ENCODE assay signal across 15 mouse cellular contexts in the genomic region with DNA sequence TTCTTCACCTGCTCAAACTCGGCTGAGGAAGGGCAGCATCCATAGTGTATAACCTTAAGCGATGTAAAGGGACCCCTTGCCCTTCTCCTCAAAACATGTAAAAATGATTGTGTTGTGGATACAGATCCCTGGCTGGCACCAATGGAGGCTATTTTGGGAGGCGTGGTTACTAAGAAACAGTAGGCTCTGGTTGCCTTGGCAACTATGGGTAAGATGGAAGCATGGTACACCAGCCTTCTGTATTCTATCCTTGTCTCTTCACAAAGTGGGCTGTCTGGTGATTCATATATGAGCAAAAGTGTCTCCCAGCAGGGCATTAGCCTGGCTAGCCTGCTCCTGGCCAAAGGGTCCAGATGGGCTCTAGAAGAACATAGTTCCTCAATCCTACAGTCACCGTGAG. TPM values are rescaled to one million over a fixed set of nuclear protein-coding genes. Genes with fewer than 3 reads are reported as not detected.
DNase-seq lines count a peak whose midpoint lies in the region; ATAC-seq and TF ChIP-seq lines count a peak whose summit lies in the region.
"Had no signal": no experiment of that assay in that cellular context is flagged by ENCODE, and none has a peak within 500 bp of the region (broad histone marks: within the 10 kb centered on the region; RNA-seq: fewer than 3 reads in every experiment).

No protein-coding gene starts in this region.

- no peak for TF ChIP-seq CTCF in hindbrain, postnatal 0 days (IDR thresholded peaks at IDR 0.05; ENCODE audit: low read depth)

- H3K9me3 ChIP-seq in hindbrain, postnatal 0 days (ENCODE audit: low read length) = no peaks in the 10 kb centered on the region
- no peaks in the 10 kb centered on the region for H3K9me3 ChIP-seq in hindbrain, embryonic 11.5 days (ENCODE audit: control insufficient read depth, low read length)
- H3K9me3 ChIP-seq: heart, embryonic 13.5 days had no signal

- WGBS in hindbrain, postnatal 0 days = 54% methylated on average over 4 of the region's 4 CpGs
- WGBS in hindbrain, embryonic 11.5 days = 78% methylated on average over 4 of the region's 4 CpGs

- no peaks in the 10 kb centered on the region for H3K36me3 ChIP-seq in hindbrain, postnatal 0 days (ENCODE audit: insufficient read depth, low read length)
- H3K36me3 ChIP-seq in hindbrain, embryonic 11.5 days (ENCODE audit: control insufficient read depth, insufficient read depth, low read length) = no peaks in the 10 kb centered on the region
- H3K36me3 ChIP-seq: heart, embryonic 13.5 days had no signal

- intact Hi-C loops in left cerebral cortex, postnatal 25 days (cut with DNase I) = no loop called here

- DNase-seq in hindbrain, postnatal 0 days (ENCODE audit: low spot score) = peak; percentile 57
- DNase-seq in hindbrain, embryonic 11.5 days (ENCODE audit: low spot score) = no peak
- DNase-seq in frontal cortex, postnatal 10 days (ENCODE audit: low spot score in 2 of 2) = peak; percentile 44 to 64
- DNase-seq in left cerebral cortex, postnatal 25 days (ENCODE audit: low spot score in 2 of 2) = peak; percentile 80 to 93
- peak; percentile 66 to 86 for DNase-seq in right cerebral cortex, postnatal 36 days (ENCODE audit: low spot score in 2 of 2)
- DNase-seq in spleen, postnatal 36 days (ENCODE audit: low spot score in 2 of 2) = no peak
- DNase-seq in spleen, postnatal 4 days (ENCODE audit: low spot score in 2 of 2) = no peak
- DNase-seq in adrenal gland, postnatal 4 days (ENCODE audit: low spot score in 2 of 2) = no peak
- DNase-seq: adrenal gland, postnatal 36 days; cerebellum, adult 9-10 months; gastrocnemius, adult 2 months; kidney, postnatal 36 days; lung, postnatal 14 days had no signal

- no peak overlapping the region for H3K27ac ChIP-seq in hindbrain, postnatal 0 days
- H3K27ac ChIP-seq in hindbrain, embryonic 11.5 days (ENCODE audit: low read depth, low read length) = no peak overlapping the region
- H3K27ac ChIP-seq: gastrocnemius, adult 2 months; heart, embryonic 13.5 days had no signal

- H3K4me3 ChIP-seq in hindbrain, postnatal 0 days (ENCODE audit: low read length) = no peak overlapping the region
- no peak overlapping the region for H3K4me3 ChIP-seq in hindbrain, embryonic 11.5 days (ENCODE audit: low read depth, low read length)
- H3K4me3 ChIP-seq: gastrocnemius, adult 2 months; heart, embryonic 13.5 days had no signal

- peak; percentile 74; the same call in 1 of the 2 replicates for ATAC-seq in hindbrain, postnatal 0 days
- ATAC-seq in hindbrain, embryonic 11.5 days (ENCODE audit: low FRiP score) = no peak

- H3K27me3 ChIP-seq in hindbrain, postnatal 0 days (ENCODE audit: insufficient read depth, low read length) = no peaks in the 10 kb centered on the region
- no peaks in the 10 kb centered on the region for H3K27me3 ChIP-seq in hindbrain, embryonic 11.5 days (ENCODE audit: control insufficient read depth, insufficient read depth, low read length)
- H3K27me3 ChIP-seq: heart, embryonic 13.5 days had no signal

- peaks cover 3% of the 10 kb centered on the region; the same call in 1 of the 2 replicates for H3K4me1 ChIP-seq in hindbrain, postnatal 0 days (ENCODE audit: insufficient read depth, low read length)
- no peaks in the 10 kb centered on the region for H3K4me1 ChIP-seq in hindbrain, embryonic 11.5 days (replicated peaks; ENCODE audit: control insufficient read depth, insufficient read depth, low read length)
- H3K4me1 ChIP-seq: heart, embryonic 13.5 days had no signal

- H3K9ac ChIP-seq in hindbrain, postnatal 0 days (replicated peaks; ENCODE audit: low read length) = no peak overlapping the region
- no peak overlapping the region for H3K9ac ChIP-seq in hindbrain, embryonic 11.5 days (ENCODE audit: low read depth, low read length)
- H3K9ac ChIP-seq: heart, embryonic 13.5 days had no signal

- no peak overlapping the region for H3K4me2 ChIP-seq in hindbrain, postnatal 0 days (ENCODE audit: low read depth, low read length)
- no peak overlapping the region for H3K4me2 ChIP-seq in hindbrain, embryonic 11.5 days (replicated peaks; ENCODE audit: low read depth, low read length)
- H3K4me2 ChIP-seq: heart, embryonic 13.5 days; liver, embryonic 11.5 days had no signal

RNA-seq across cellular contexts. Expression of a gene that starts 38.4 kb away (rescaled TPM):
- total RNA-seq in hindbrain, postnatal 0 days (2014; rRNA removed) = 76.3 and 99.2 TPM in 2 replicates
- 194 and 201 TPM in 2 replicates for polyA plus RNA-seq in hindbrain, postnatal 0 days (2015; fragmentation: Nextera tagmentation; extraction: Ambion mirVana)
- 545 and 570 TPM in 2 replicates for polyA plus RNA-seq in hindbrain, embryonic 11.5 days (2014; fragmentation: Nextera tagmentation; extraction: Ambion mirVana)
- 100 to 1,000 TPM; 149 to 160 TPM for total RNA-seq in left cerebral cortex, postnatal 25 days (2021)
- 100 to 1,000 TPM; 197 to 217 TPM for total RNA-seq in adrenal gland, postnatal 4 days (2021)

RNA-seq across cellular contexts. Expression of a gene that starts 51.2 kb away (rescaled TPM):
- 8.9 and 10.5 TPM in 2 replicates for total RNA-seq in hindbrain, postnatal 0 days (2014; rRNA removed)
- polyA plus RNA-seq in hindbrain, postnatal 0 days (2015; fragmentation: Nextera tagmentation; extraction: Ambion mirVana) = 3.0 and 3.3 TPM in 2 replicates
- polyA plus RNA-seq in hindbrain, embryonic 11.5 days (2014; fragmentation: Nextera tagmentation; extraction: Ambion mirVana) = 0.10 and 0.28 TPM in 2 replicates
- 100 to 1,000 TPM; 102 to 132 TPM for total RNA-seq in left cerebral cortex, postnatal 25 days (2021)
- under 1 TPM; 0.59 to 0.87 TPM for total RNA-seq in adrenal gland, postnatal 4 days (2021)

Comparison
In these comparisons a context has a peak if more than half of its experiments do, and no peak if none do; other contexts are left out.
1. DNase-seq: peak in hindbrain, postnatal 0 days (single experiment), frontal cortex, postnatal 10 days (2 of 2), left cerebral cortex, postnatal 25 days (2 of 2) and right cerebral cortex, postnatal 36 days (2 of 2); none in hindbrain, embryonic 11.5 days (single experiment), spleen, postnatal 36 days (0 of 2), spleen, postnatal 4 days (0 of 2) and adrenal gland, postnatal 4 days (0 of 2).